Mouse (Mus musculus) MEL (cell line): ENCODE results near the gene Slain2. TPM values are rescaled to one million over a fixed set of nuclear protein-coding genes. Genes with fewer than 3 reads are reported as not detected.

Experiments
- DNase-seq: peaks from one replicate; pipeline ENCODE4 v3.0.0; 2011; ENCODE audit warnings: low read depth, low spot score
- H3K27ac ChIP-seq: 2 replicates; pipeline ENCODE4 v1.5.1; 2012; ENCODE audit warnings: low read depth, mild to moderate bottlenecking, control low read depth, low read length, moderate library complexity; ENCODE audit not compliant: control insufficient read depth
- H3K27me3 ChIP-seq, 2 experiments: fragments of 150-350 bp in 1 of 2; sonication (generic) in 1 of 2; 2 replicates each; pipeline ENCODE4 v1.6.1; 2012; ENCODE audit warnings: low read length in 2 of 2, mild to moderate bottlenecking in 2 of 2, improper control_type of control experiment in 1 of 2, moderate library complexity in 1 of 2; ENCODE audit not compliant: insufficient read depth in 2 of 2, control insufficient read depth in 1 of 2
- H3K36me3 ChIP-seq, 2 experiments: 2 replicates each; pipeline ENCODE4 v1.6.1; 2012 to 2014; ENCODE audit warnings: low read length in 2 of 2, improper control_type of control experiment in 1 of 2, inconsistent platforms in 1 of 2, mild to moderate bottlenecking in 1 of 2; ENCODE audit not compliant: insufficient read depth in 2 of 2, control insufficient read depth in 1 of 2
- H3K4me1 ChIP-seq, 2 experiments: fragments of 150-350 bp in 1 of 2; sonication (generic) in 1 of 2; 2 replicates each; pipeline ENCODE4 v1.6.1; 2012; ENCODE audit warnings: low read length in 2 of 2, improper control_type of control experiment in 1 of 2, mild to moderate bottlenecking in 1 of 2; ENCODE audit not compliant: insufficient read depth in 2 of 2, control insufficient read depth in 1 of 2
- H3K4me3 ChIP-seq, 2 experiments: fragments of 150-350 bp in 1 of 2; sonication (generic) in 1 of 2; 2 replicates each; pipeline ENCODE4 v1.5.1; 2012; ENCODE audit warnings: low read depth in 2 of 2, low read length in 2 of 2, mild to moderate bottlenecking in 2 of 2, moderate library complexity in 2 of 2, control low read depth in 1 of 2, improper control_type of control experiment in 1 of 2; ENCODE audit not compliant: control insufficient read depth in 1 of 2, insufficient read depth in 1 of 2
- H3K79me2 ChIP-seq: 2 replicates; pipeline ENCODE4 v1.6.1; 2012; ENCODE audit warnings: mild to moderate bottlenecking, low read length, moderate library complexity; ENCODE audit not compliant: control insufficient read depth, poor library complexity, insufficient read depth
- H3K9ac ChIP-seq: 2 replicates; pipeline ENCODE4 v1.6.1; 2012; ENCODE audit warnings: low read depth, mild to moderate bottlenecking, control low read depth, low read length, moderate library complexity; ENCODE audit not compliant: control insufficient read depth, poor library complexity, severe bottlenecking
- H3K9me3 ChIP-seq: fragments of 150-350 bp; sonication (generic); replicated peaks from 2 replicates; pipeline ENCODE4 v1.6.1; 2012; ENCODE audit warnings: mild to moderate bottlenecking, low read length, improper control_type of control experiment, moderate library complexity; ENCODE audit not compliant: insufficient read depth
- BHLHE40 ChIP-seq: IDR thresholded peaks from 2 replicates; pipeline ENCODE4 v1.6.1; 2012; ENCODE audit warnings: low read depth, mild to moderate bottlenecking, inconsistent platforms, low read length, improper control_type of control experiment, borderline replicate concordance
- CHD1 ChIP-seq: IDR thresholded peaks from 2 replicates; pipeline ENCODE4 v1.6.1; 2012; ENCODE audit warnings: low read depth, mild to moderate bottlenecking, inconsistent platforms, low read length, improper control_type of control experiment
- CHD2 ChIP-seq: IDR thresholded peaks from 2 replicates; pipeline ENCODE4 v1.6.1; 2011; ENCODE audit warnings: low read length, improper control_type of control experiment
- CTCF ChIP-seq, 3 experiments: IDR thresholded peaks in 2 of 3; conservative IDR thresholded peaks in 1 of 3; 2 replicates each; pipeline ENCODE4 v1.5.1; 2011 to 2012; ENCODE audit warnings: low read length in 3 of 3, low read depth in 2 of 3, mild to moderate bottlenecking in 2 of 3, improper control_type of control experiment in 1 of 3, inconsistent platforms in 1 of 3, mixed read lengths in 1 of 3, moderate library complexity in 1 of 3; ENCODE audit not compliant: control insufficient read depth in 1 of 3, insufficient read depth in 1 of 3, poor library complexity in 1 of 3, severe bottlenecking in 1 of 3
- E2F4 ChIP-seq: IDR thresholded peaks from 2 replicates; pipeline ENCODE4 v1.6.1; 2011; ENCODE audit warnings: low read depth, low read length, improper control_type of control experiment, borderline replicate concordance
- ELF1 ChIP-seq: IDR thresholded peaks from 2 replicates; pipeline ENCODE4 v1.6.1; 2014; ENCODE audit warnings: low read depth, mild to moderate bottlenecking, inconsistent platforms, low read length, improper control_type of control experiment, moderate library complexity
- EP300 ChIP-seq, 2 experiments: IDR thresholded peaks; 2 replicates each; pipeline ENCODE4 v1.6.1; 2011; ENCODE audit warnings: improper control_type of control experiment in 2 of 2, low read length in 2 of 2, low read depth in 1 of 2, mild to moderate bottlenecking in 1 of 2
- GABPA ChIP-seq: IDR thresholded peaks from 2 replicates; pipeline ENCODE4 v1.6.1; 2012; ENCODE audit warnings: low read depth, mild to moderate bottlenecking, inconsistent platforms, low read length, improper control_type of control experiment, moderate library complexity
- GATA1 ChIP-seq: IDR thresholded peaks from 2 replicates; pipeline ENCODE4 v1.6.1; 2011; ENCODE audit warnings: low read depth, low read length, improper control_type of control experiment
- HCFC1 ChIP-seq: IDR thresholded peaks from 2 replicates; pipeline ENCODE4 v1.6.1; 2012; ENCODE audit warnings: low read depth, mild to moderate bottlenecking, inconsistent platforms, low read length, improper control_type of control experiment, moderate library complexity
- MAFK ChIP-seq: IDR thresholded peaks from 2 replicates; pipeline ENCODE4 v1.6.1; 2011; ENCODE audit warnings: low read depth, mild to moderate bottlenecking, low read length, improper control_type of control experiment, borderline replicate concordance
- MAX ChIP-seq: IDR thresholded peaks from 2 replicates; pipeline ENCODE4 v1.6.1; 2011; ENCODE audit warnings: low read length, improper control_type of control experiment
- MAZ ChIP-seq: IDR thresholded peaks from 2 replicates; pipeline ENCODE4 v1.6.1; 2012; ENCODE audit warnings: low read depth, mild to moderate bottlenecking, inconsistent platforms, low read length, improper control_type of control experiment
- MEF2A ChIP-seq: IDR thresholded peaks from 2 replicates; pipeline ENCODE4 v1.6.1; 2014; ENCODE audit warnings: low read depth, mild to moderate bottlenecking, inconsistent platforms, low read length, improper control_type of control experiment; ENCODE audit not compliant: poor library complexity, insufficient replicate concordance, severe bottlenecking; ENCODE audit errors: extremely low read depth
- MXI1 ChIP-seq: IDR thresholded peaks from 2 replicates; pipeline ENCODE4 v1.6.1; 2011; ENCODE audit warnings: mild to moderate bottlenecking, low read depth, low read length, improper control_type of control experiment
- MYB ChIP-seq: IDR thresholded peaks from 2 replicates; pipeline ENCODE4 v1.6.1; 2011; ENCODE audit warnings: mild to moderate bottlenecking, low read depth, low read length, improper control_type of control experiment
- MYC ChIP-seq: IDR thresholded peaks from 2 replicates; pipeline ENCODE4 v1.6.1; 2011; ENCODE audit warnings: low read depth, mild to moderate bottlenecking, low read length, improper control_type of control experiment, moderate library complexity
- NELFE ChIP-seq: IDR thresholded peaks from 2 replicates; pipeline ENCODE4 v1.6.1; 2011; ENCODE audit warnings: low read depth, low read length, improper control_type of control experiment
- POLR2AphosphoS2 ChIP-seq: IDR thresholded peaks from 2 replicates; pipeline ENCODE4 v1.6.1; 2011; ENCODE audit warnings: low read length, improper control_type of control experiment
- POLR2AphosphoS5 ChIP-seq: IDR thresholded peaks from 2 replicates; pipeline ENCODE4 v1.6.1; 2012; ENCODE audit warnings: low read depth, borderline replicate concordance, mild to moderate bottlenecking, inconsistent platforms, low read length, moderate library complexity, mixed read lengths
- RCOR1 ChIP-seq: IDR thresholded peaks from 2 replicates; pipeline ENCODE4 v1.6.1; 2012; ENCODE audit warnings: low read depth, mild to moderate bottlenecking, inconsistent platforms, low read length, improper control_type of control experiment
- SIN3A ChIP-seq: IDR thresholded peaks from 2 replicates; pipeline ENCODE4 v1.6.1; 2012; ENCODE audit warnings: low read length, improper control_type of control experiment, inconsistent platforms
- TBP ChIP-seq: IDR thresholded peaks from 2 replicates; pipeline ENCODE4 v1.8.0; 2011; ENCODE audit warnings: low read depth, low read length, improper control_type of control experiment
- TCF12 ChIP-seq: IDR thresholded peaks from 2 replicates; pipeline ENCODE4 v1.6.1; 2014; ENCODE audit warnings: low read depth, mild to moderate bottlenecking, inconsistent platforms, low read length, improper control_type of control experiment, moderate library complexity
- UBTF ChIP-seq: IDR thresholded peaks from 2 replicates; pipeline ENCODE4 v1.6.1; 2012; ENCODE audit warnings: low read depth, mild to moderate bottlenecking, inconsistent platforms, low read length, improper control_type of control experiment, moderate library complexity, borderline replicate concordance; ENCODE audit not compliant: insufficient read depth
- USF1 ChIP-seq: IDR thresholded peaks from 2 replicates; pipeline ENCODE4 v1.6.1; 2014; ENCODE audit warnings: low read depth, mild to moderate bottlenecking, inconsistent platforms, low read length, improper control_type of control experiment, moderate library complexity
- USF2 ChIP-seq, 2 experiments: IDR thresholded peaks; 2 replicates each; pipeline ENCODE4 v1.6.1; 2011 to 2012; ENCODE audit warnings: improper control_type of control experiment in 2 of 2, low read length in 2 of 2, borderline replicate concordance in 1 of 2, inconsistent platforms in 1 of 2, low read depth in 1 of 2, mild to moderate bottlenecking in 1 of 2; ENCODE audit not compliant: insufficient read depth in 1 of 2
- polyA plus RNA-seq, 2 experiments: library from polyadenylated mRNA; stranded (reverse) in 1 of 2; unstranded in 1 of 2; fragments of >175 nt in 1 of 2; fragments of >200 nt in 1 of 2; gene quantifications; 2 replicates each; pipeline versions ENCODE4 v1.2.1 to v1.2.4; 2012; ENCODE audit warnings: low replicate concordance in 2 of 2, low read depth in 1 of 2; ENCODE audit not compliant: insufficient read length in 2 of 2, insufficient read depth in 1 of 2, missing spikeins in 1 of 2
- total RNA-seq: library from RNA; depleted of rRNA; stranded (reverse); fragments of 300-350 nt; gene quantifications from 2 replicates; pipeline ENCODE4 v1.2.3, GENCODE M21; 2012

Gene Slain2
- total and polyA plus RNA-seq, 3 experiments: 18.9 to 42.9 (median 29.9) TPM

- peak; percentile 16 for DNase-seq
- H3K4me3 ChIP-seq: no peak overlapping the region
- TF ChIP-seq BHLHE40 (no peak), MXI1 (no peak), TCF12 (peak; percentile 13; the same call in 1 of the 2 replicates), UBTF (no peak), GABPA (no peak), SIN3A (no peak), CTCF (IDR thresholded peaks at IDR 0.05 in 2 of 3, conservative IDR thresholded peaks at IDR 0.05 in 1 of 3; ENCODE audit: control insufficient read depth in 1 of 3, insufficient read depth in 1 of 3, low read depth in 2 of 3, low read length in 3 of 3, poor library complexity in 1 of 3, severe bottlenecking in 1 of 3) (no peak), CHD1 (no peak), CHD2 (no peak), MAX (no peak), ELF1 (no peak), E2F4 (no peak), TBP (no peak), GATA1 (0 out of 2 replicates have a peak, but pooled peaks have one; percentile 15), USF2 (IDR thresholded peaks at IDR 0.05; ENCODE audit: borderline replicate concordance in 1 of 2, insufficient read depth in 1 of 2, low read depth in 1 of 2, low read length in 2 of 2) (no peak), HCFC1 (no peak), EP300 (IDR thresholded peaks at IDR 0.05; ENCODE audit: low read depth in 1 of 2, low read length in 2 of 2) (peak in 1 of 2 experiments; percentile 21; a peak in 1 of 4 replicates), MAZ (no peak), MYC (no peak), MEF2A (no peak), USF1 (no peak), POLR2AphosphoS5 (no peak), POLR2AphosphoS2 (no peak), MAFK (no peak), MYB (no peak), RCOR1 (0 out of 2 replicates have a peak, but pooled peaks have one; percentile 17), NELFE (no peak)
- H3K4me1 ChIP-seq: peaks cover 7 to 9% of the 10 kb centered on the region in 2 experiments; a peak in 3 of 4 replicates
- H3K27me3 ChIP-seq: no peaks in the 10 kb centered on the region
- no peak overlapping the region for H3K27ac ChIP-seq
- no peak overlapping the region for H3K9ac ChIP-seq
- no peaks in the 10 kb centered on the region for H3K79me2 ChIP-seq
- no peaks in the 10 kb centered on the region for H3K9me3 ChIP-seq
- peaks cover 8 to 11% of the 10 kb centered on the region in 2 experiments for H3K36me3 ChIP-seq
Measured at GRCm38 (mm10) chr5:72940906-72941432, 26.9 kb downstream of the Slain2 start.
